Mouse (Mus musculus): ENCODE results near the gene Ldb2. TPM values are rescaled to one million over a fixed set of nuclear protein-coding genes. Genes with fewer than 3 reads are reported as not detected.

Ldb2 gene
- polyA plus RNA-seq, 1 experiment from 2014 or later = 91.7 TPM

DNA sequence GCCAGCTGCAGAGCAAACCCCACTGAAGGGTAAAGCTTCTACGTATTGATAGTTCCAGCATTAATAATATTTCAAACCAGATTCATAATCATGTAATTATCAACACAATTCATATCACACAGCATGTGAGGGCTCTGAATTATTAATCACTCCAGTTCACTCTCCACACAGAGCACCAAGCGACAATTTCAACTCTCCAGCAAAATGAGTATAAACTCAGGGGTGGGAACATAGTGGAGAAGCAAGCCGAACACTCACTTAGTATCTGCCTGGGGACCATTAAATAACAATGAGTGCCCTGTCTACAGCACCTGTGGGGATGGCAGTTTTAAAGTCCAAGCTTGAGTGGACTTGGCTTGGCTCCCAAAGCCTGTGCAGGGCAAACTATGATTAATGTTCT, 302.6 kb downstream of the Ldb2 start:
- no peak overlapping the region for H3K4me3 ChIP-seq (ENCODE audit: low read depth, low read length)
- no peaks in the 10 kb centered on the region for H3K9me3 ChIP-seq (ENCODE audit: low read length)
- no peaks in the 10 kb centered on the region for H3K27me3 ChIP-seq (replicated peaks; ENCODE audit: insufficient read depth, low read length)
- DNase-seq (ENCODE audit: low spot score) = no peak
- H3K27ac ChIP-seq (ENCODE audit: low read length) = no peak overlapping the region
- no peak for ATAC-seq
- no peaks in the 10 kb centered on the region for H3K4me1 ChIP-seq (ENCODE audit: insufficient read depth, low read depth, low read length)
- TF ChIP-seq CTCF (IDR thresholded peaks at IDR 0.05) (no peak), EP300 (IDR thresholded peaks at IDR 0.05) (no peak)
- no peaks in the 10 kb centered on the region for H3K36me3 ChIP-seq (ENCODE audit: insufficient read depth, low read length)
- no peak overlapping the region for H3K4me2 ChIP-seq (replicated peaks; ENCODE audit: low read depth, low read length)
- 76% methylated on average over 3 of the region's 3 CpGs for WGBS
- no peak overlapping the region for H3K9ac ChIP-seq (replicated peaks; ENCODE audit: low read depth)

DNA sequence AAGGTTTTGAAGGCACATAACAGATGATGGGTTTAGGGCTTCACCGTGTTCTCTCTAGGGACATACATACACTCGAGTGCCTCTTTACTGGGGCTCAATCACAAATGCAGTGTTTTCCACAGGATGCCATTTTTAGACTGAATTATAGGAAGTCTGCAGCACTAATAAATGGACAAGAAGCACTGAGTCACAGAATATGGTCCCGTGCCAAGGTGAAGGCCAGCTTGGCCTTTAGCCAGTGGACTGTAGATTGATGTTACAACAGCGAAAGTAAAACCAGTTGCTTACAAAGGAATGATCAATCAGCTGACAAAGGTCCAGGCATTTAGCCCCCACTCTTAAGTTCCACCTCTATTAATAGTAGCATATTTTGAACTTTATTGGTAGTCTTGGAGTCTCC, 304.4 kb downstream of the Ldb2 start:
- H3K27ac ChIP-seq (ENCODE audit: low read length) = no peak overlapping the region
- H3K4me2 ChIP-seq (replicated peaks; ENCODE audit: low read depth, low read length) = no peak overlapping the region
- 48% methylated on average over 4 of the region's 4 CpGs for WGBS
- H3K4me3 ChIP-seq (ENCODE audit: low read depth, low read length) = no peak overlapping the region
- ATAC-seq (peak; percentile 59), DNase-seq (ENCODE audit: low spot score) (peak; percentile 63)
- no peaks in the 10 kb centered on the region for H3K36me3 ChIP-seq (ENCODE audit: insufficient read depth, low read length)
- TF ChIP-seq EP300 (IDR thresholded peaks at IDR 0.05) (peak; percentile 58; the same call in 1 of the 2 replicates), CTCF (IDR thresholded peaks at IDR 0.05) (no peak)
- no peak overlapping the region for H3K9ac ChIP-seq (replicated peaks; ENCODE audit: low read depth)
- no peaks in the 10 kb centered on the region for H3K27me3 ChIP-seq (replicated peaks; ENCODE audit: insufficient read depth, low read length)
- H3K4me1 ChIP-seq (ENCODE audit: insufficient read depth, low read depth, low read length) = no peaks in the 10 kb centered on the region
- H3K9me3 ChIP-seq (ENCODE audit: low read length) = no peaks in the 10 kb centered on the region

DNA sequence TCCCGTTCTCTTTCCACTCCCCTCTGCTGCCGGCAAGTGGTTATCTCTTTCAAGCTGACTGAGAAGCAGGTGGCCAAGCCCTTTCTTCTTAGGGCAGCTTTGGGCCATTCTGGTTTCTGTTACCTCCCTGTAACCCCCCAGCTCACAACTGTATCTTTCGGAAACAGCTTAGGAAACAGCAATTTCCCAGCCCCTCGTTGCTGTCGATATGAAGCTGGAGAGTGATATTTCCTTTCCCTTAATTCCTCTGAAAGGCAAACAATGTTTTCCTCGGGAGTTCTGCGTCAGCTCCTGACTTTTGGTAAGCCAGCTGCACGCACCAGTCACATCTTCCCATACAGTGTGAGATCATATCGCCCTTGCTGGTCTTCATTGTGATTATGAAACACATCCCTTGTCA, 305.3 kb downstream of the Ldb2 start:
- H3K36me3 ChIP-seq (ENCODE audit: insufficient read depth, low read length) = no peaks in the 10 kb centered on the region
- no peaks in the 10 kb centered on the region for H3K27me3 ChIP-seq (replicated peaks; ENCODE audit: insufficient read depth, low read length)
- 34% methylated on average over 9 of the region's 9 CpGs for WGBS
- no peak for TF ChIP-seq CTCF (IDR thresholded peaks at IDR 0.05)
- TF ChIP-seq EP300 (IDR thresholded peaks at IDR 0.05) = peak; percentile 75
- H3K27ac ChIP-seq (ENCODE audit: low read length) = peak overlapping the region; percentile 38; the same call in 1 of the 2 replicates
- no peaks in the 10 kb centered on the region for H3K9me3 ChIP-seq (ENCODE audit: low read length)
- ATAC-seq (peak; percentile 46), DNase-seq (ENCODE audit: low spot score) (peak; percentile 37)
- H3K9ac ChIP-seq (replicated peaks; ENCODE audit: low read depth) = no peak overlapping the region
- H3K4me2 ChIP-seq (replicated peaks; ENCODE audit: low read depth, low read length) = no peak overlapping the region
- H3K4me1 ChIP-seq (ENCODE audit: insufficient read depth, low read depth, low read length) = no peaks in the 10 kb centered on the region
- H3K4me3 ChIP-seq (ENCODE audit: low read depth, low read length) = no peak overlapping the region

DNA sequence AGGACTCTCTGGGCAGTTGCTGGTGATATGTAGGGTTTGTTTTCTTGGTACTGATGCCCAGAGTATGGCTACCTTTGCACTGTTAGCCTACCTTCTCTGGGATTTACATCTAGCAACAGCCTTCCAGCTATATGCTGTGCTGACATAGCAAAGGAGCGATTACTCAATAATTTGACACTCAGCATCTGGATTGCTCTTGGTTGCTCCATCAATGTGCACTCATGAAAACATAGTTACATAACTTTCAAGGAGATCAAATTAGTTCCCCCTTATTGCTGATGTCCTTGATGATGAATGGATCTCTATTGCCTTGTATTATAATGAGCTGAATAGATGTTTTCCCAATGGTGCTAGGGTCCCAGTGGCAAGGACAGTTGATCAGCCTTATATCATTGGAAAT, 308.0 kb downstream of the Ldb2 start:
- Histone ChIP-seq H3K9me3 (ENCODE audit: low read length) (no peaks in the 10 kb centered on the region), H3K4me3 (ENCODE audit: low read depth, low read length) (no peak overlapping the region), H3K27me3 (replicated peaks; ENCODE audit: insufficient read depth, low read length) (no peaks in the 10 kb centered on the region), H3K4me2 (replicated peaks; ENCODE audit: low read depth, low read length) (no peak overlapping the region), H3K36me3 (ENCODE audit: insufficient read depth, low read length) (no peaks in the 10 kb centered on the region), H3K9ac (replicated peaks; ENCODE audit: low read depth) (no peak overlapping the region), H3K4me1 (ENCODE audit: insufficient read depth, low read depth, low read length) (no peaks in the 10 kb centered on the region), H3K27ac (ENCODE audit: low read length) (no peak overlapping the region)
- TF ChIP-seq EP300 (IDR thresholded peaks at IDR 0.05) (no peak), CTCF (IDR thresholded peaks at IDR 0.05) (no peak)
- WGBS = 89% methylated on average over 1 of the region's 1 CpGs
- DNase-seq (ENCODE audit: low spot score) = peak; percentile 62
- 0 out of 2 replicates have a peak, but pooled peaks have one; percentile 44 for ATAC-seq

DNA sequence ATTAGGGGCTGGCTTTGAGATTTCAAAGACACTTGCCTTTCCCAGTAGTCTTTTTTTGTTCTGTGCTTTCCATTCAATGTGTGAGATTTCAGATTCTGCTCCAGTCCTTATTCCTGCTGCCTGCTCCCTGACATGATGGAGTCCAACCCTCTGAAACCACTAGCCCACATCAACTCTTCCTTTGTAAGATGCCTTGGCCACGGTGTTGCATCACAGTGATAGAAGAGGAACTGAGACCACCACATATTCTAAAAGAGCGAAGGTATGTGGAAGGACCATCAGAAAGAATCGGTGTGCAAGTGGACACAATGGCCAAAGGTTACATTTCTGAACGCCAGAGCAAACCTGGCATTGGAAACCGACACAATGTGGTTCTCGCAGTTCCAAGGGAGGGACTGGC, 309.0 kb downstream of the Ldb2 start:
- Histone ChIP-seq H3K4me1 (ENCODE audit: insufficient read depth, low read depth, low read length) (no peaks in the 10 kb centered on the region), H3K4me2 (replicated peaks; ENCODE audit: low read depth, low read length) (no peak overlapping the region), H3K36me3 (ENCODE audit: insufficient read depth, low read length) (no peaks in the 10 kb centered on the region), H3K27ac (ENCODE audit: low read length) (no peak overlapping the region), H3K4me3 (ENCODE audit: low read depth, low read length) (no peak overlapping the region), H3K9me3 (ENCODE audit: low read length) (no peaks in the 10 kb centered on the region), H3K9ac (replicated peaks; ENCODE audit: low read depth) (no peak overlapping the region), H3K27me3 (replicated peaks; ENCODE audit: insufficient read depth, low read length) (no peaks in the 10 kb centered on the region)
- no peak for DNase-seq (ENCODE audit: low spot score)
- 86% methylated on average over 6 of the region's 6 CpGs for WGBS
- TF ChIP-seq EP300 (IDR thresholded peaks at IDR 0.05) (no peak), CTCF (IDR thresholded peaks at IDR 0.05) (no peak)
- ATAC-seq = no peak

DNA sequence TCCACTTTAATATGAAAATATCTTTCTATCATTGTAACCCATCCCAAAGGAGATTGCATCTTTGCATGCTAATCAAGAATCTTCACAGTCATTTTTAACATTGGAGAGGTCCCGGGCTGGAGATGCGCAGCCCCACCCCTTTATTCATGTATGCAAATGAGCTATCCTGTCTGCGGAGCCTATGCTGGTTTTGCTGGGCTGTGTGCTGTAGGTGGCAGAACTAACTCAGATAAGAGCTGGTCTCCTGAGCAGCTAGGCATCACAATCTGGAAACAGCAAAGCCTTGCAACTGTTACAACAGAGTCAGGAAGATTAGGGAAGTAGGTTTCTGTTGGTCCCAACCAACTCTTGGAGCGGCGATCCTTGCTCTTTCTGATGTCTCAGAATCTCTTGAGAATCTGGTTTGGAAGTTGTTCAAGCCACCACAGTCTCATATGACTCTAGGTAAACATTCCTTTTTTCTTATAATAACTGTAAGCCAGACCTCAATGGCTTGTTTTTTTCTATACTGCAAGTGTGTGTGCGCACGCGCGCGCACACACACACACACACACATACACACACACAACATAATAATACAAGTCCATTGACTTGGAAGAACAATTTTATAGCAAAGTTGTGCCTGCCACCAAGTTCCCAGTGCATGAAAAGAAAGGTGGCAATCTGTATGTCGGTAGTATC, 315.9 kb downstream of the Ldb2 start:
- H3K36me3 ChIP-seq (ENCODE audit: insufficient read depth, low read length) = no peaks in the 10 kb centered on the region
- no peak overlapping the region for H3K4me3 ChIP-seq (ENCODE audit: low read depth, low read length)
- no peaks in the 10 kb centered on the region for H3K27me3 ChIP-seq (replicated peaks; ENCODE audit: insufficient read depth, low read length)
- H3K4me2 ChIP-seq (replicated peaks; ENCODE audit: low read depth, low read length) = no peak overlapping the region
- ATAC-seq (no peak), DNase-seq (ENCODE audit: low spot score) (peak; percentile 41)
- H3K9ac ChIP-seq (replicated peaks; ENCODE audit: low read depth) = no peak overlapping the region
- H3K9me3 ChIP-seq (ENCODE audit: low read length) = no peaks in the 10 kb centered on the region
- TF ChIP-seq CTCF (IDR thresholded peaks at IDR 0.05) (peak; percentile 40), EP300 (IDR thresholded peaks at IDR 0.05) (no peak)
- WGBS = 70% methylated on average over 11 of the region's 11 CpGs
- H3K4me1 ChIP-seq (ENCODE audit: insufficient read depth, low read depth, low read length) = no peaks in the 10 kb centered on the region
- H3K27ac ChIP-seq (ENCODE audit: low read length) = no peak overlapping the region

All from lung, postnatal 0 days (tissue).